Mouse (Mus musculus) cerebellum, postnatal 36 days (tissue): ENCODE data around the gene Alkbh5.

ENCODE experiments used
- DNase-seq, 2 experiments: peaks; one replicate each; pipeline ENCODE4 v3.0.0; 2021 to 2022; ENCODE audit warnings: mixed read lengths in 2 of 2

The Alkbh5 gene

GRCm38 (mm10) chr11:60536180-60536858 lies at the start of gene Alkbh5:
Alkbh5 (plus strand) TSS chr11:60536381.
- peak; percentile 19 to 40 for DNase-seq

- DNase-seq: peak; percentile 13 to 24
Observed at GRCm38 (mm10) chr11:60492726-60493125, 43.5 kb upstream of the Alkbh5 start.

GRCm38 (mm10) chr11:60495692-60496091 lies 40.5 kb upstream of the Alkbh5 start:
- no peak for DNase-seq

- DNase-seq: peak; percentile 35 to 49
Observed at GRCm38 (mm10) chr11:60507281-60507680, 28.9 kb upstream of the Alkbh5 start.

GRCm38 (mm10) chr11:60508950-60509349 lies 27.2 kb upstream of the Alkbh5 start:
- no peak for DNase-seq

- DNase-seq: no peak
Observed at GRCm38 (mm10) chr11:60509500-60509899, 26.7 kb upstream of the Alkbh5 start.

GRCm38 (mm10) chr11:60511893-60512292 lies 24.3 kb upstream of the Alkbh5 start:
- DNase-seq: no peak

GRCm38 (mm10) chr11:60512520-60512919 lies 23.7 kb upstream of the Alkbh5 start:
- no peak for DNase-seq

- DNase-seq: no peak
Observed at GRCm38 (mm10) chr11:60514941-60515340, 21.2 kb upstream of the Alkbh5 start.

GRCm38 (mm10) chr11:60518305-60518704 lies 17.9 kb upstream of the Alkbh5 start:
- DNase-seq: no peak

- DNase-seq: no peak
Observed at GRCm38 (mm10) chr11:60522027-60522426, 14.2 kb upstream of the Alkbh5 start.

- no peak for DNase-seq
Observed at GRCm38 (mm10) chr11:60522661-60523365, 13.4 kb upstream of the Alkbh5 start.

GRCm38 (mm10) chr11:60526461-60526860 lies 9.7 kb upstream of the Alkbh5 start:
- no peak for DNase-seq

GRCm38 (mm10) chr11:60535676-60536075 lies 505 bp upstream of the Alkbh5 start:
- DNase-seq: no peak

GRCm38 (mm10) chr11:60536859-60537467 lies 782 bp downstream of the Alkbh5 start:
- DNase-seq: peak; percentile 90 to 93

GRCm38 (mm10) chr11:60537468-60538347 lies 1.5 kb downstream of the Alkbh5 start:
- peak; percentile 96 for DNase-seq

- DNase-seq: peak; percentile 32 to 40
Observed at GRCm38 (mm10) chr11:60538371-60539281, 2.4 kb downstream of the Alkbh5 start.

GRCm38 (mm10) chr11:60539540-60539939 lies 3.4 kb downstream of the Alkbh5 start:
- no peak for DNase-seq

GRCm38 (mm10) chr11:60540002-60540610 lies 3.9 kb downstream of the Alkbh5 start:
- no peak for DNase-seq

- DNase-seq: no peak
Observed at GRCm38 (mm10) chr11:60540761-60541160, 4.6 kb downstream of the Alkbh5 start.

- DNase-seq: no peak
Observed at GRCm38 (mm10) chr11:60541831-60542230, 5.7 kb downstream of the Alkbh5 start.
